ENCODE assay signal across 14 mouse cellular contexts in the genomic region with DNA sequence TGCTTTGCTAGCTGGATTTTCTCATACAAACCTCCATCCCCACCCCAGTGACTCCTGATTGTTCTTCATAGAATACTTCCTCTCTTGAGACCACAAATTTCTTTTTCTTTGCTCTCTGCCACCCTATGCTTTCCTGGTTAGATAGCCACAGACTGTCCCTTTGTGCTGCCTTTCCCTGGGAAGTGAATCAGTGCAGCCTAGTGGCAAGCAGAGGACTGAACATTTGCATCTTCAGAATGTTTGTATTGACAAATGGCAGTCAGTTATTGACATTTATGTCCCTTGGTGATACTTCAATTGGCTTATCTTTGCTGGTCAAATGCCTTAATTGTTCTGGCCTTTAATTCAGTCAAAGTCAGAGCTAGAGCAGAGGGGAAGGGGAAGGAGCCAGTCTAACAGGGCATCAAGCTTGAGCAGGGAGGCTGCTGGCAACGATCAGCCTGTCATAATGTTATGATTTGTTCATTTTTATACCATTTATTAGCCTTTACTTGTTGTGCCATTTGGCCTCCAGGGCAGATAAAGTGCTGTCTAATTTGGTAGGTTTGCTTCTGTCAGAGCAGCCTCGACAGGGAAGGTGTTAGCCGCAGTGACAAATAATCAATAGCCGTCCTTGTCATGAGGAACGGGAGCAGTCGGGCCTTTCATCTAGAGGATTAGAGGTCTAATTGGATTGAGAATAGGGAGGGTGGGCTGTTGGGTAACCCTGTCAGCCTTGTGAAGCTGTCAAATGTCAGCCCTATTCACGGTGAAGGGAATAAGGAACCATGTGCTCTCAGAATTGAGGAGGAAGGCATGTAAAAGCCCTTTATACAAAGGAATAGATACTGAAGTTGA. TPM values are rescaled to one million over a fixed set of nuclear protein-coding genes. Genes with fewer than 3 reads are reported as not detected.
DNase-seq lines count a peak whose midpoint lies in the region; ATAC-seq and TF ChIP-seq lines count a peak whose summit lies in the region.
"Had no signal": no experiment of that assay in that cellular context is flagged by ENCODE, and none has a peak within 500 bp of the region (broad histone marks: within the 10 kb centered on the region; RNA-seq: fewer than 3 reads in every experiment).

No protein-coding gene starts in this region.

- peak; percentile 32; the same call in 1 of the 2 replicates for TF ChIP-seq CTCF in brain, embryonic 14.5 days (IDR thresholded peaks at IDR 0.05; ENCODE audit: borderline replicate concordance, extremely low read depth, insufficient read depth, insufficient read length)

- H3K9me3 ChIP-seq in hindbrain, embryonic 10.5 days, result no peaks in the 10 kb centered on the region
- H3K9me3 ChIP-seq in midbrain, embryonic 15.5 days, result no peaks in the 10 kb centered on the region
- H3K9me3 ChIP-seq: embryonic facial prominence, embryonic 15.5 days; G1E; limb, embryonic 13.5 days had no signal

- DNase-seq in brain, embryonic 14.5 days (ENCODE audit: low read depth), result peak; percentile 90
- DNase-seq in embryo, embryonic 10.5 days (ENCODE audit: low spot score), result peak; percentile 64
- peak; percentile 39 for DNase-seq in hindbrain, embryonic 10.5 days (ENCODE audit: low spot score)
- DNase-seq in B cell, adult 2 months, result no peak
- no peak for DNase-seq in ovary, postnatal 14 days (ENCODE audit: low spot score)
- no peak for DNase-seq in heart, postnatal 14 days
- DNase-seq: cerebellum, adult 11 months; gastrocnemius, postnatal 10 days; kidney, postnatal 36 days had no signal

- H3K4me2 ChIP-seq in midbrain, embryonic 15.5 days, result no peak overlapping the region
- H3K4me2 ChIP-seq: embryonic facial prominence, embryonic 15.5 days; limb, embryonic 13.5 days had no signal

- H3K27me3 ChIP-seq in hindbrain, embryonic 10.5 days (ENCODE audit: insufficient read depth, poor library complexity, severe bottlenecking), result peaks cover 4% of the 10 kb centered on the region; the same call in 1 of the 2 replicates
- H3K27me3 ChIP-seq in midbrain, embryonic 15.5 days (replicated peaks), result no peaks in the 10 kb centered on the region
- H3K27me3 ChIP-seq: embryonic facial prominence, embryonic 15.5 days; limb, embryonic 13.5 days had no signal

- TF ChIP-seq POLR2A in brain, embryonic 14.5 days (IDR thresholded peaks at IDR 0.05; ENCODE audit: borderline replicate concordance, extremely low read depth, insufficient read depth, insufficient read length, poor library complexity, severe bottlenecking), result no peak

- WGBS in hindbrain, embryonic 10.5 days, result 9% methylated on average over 7 of the region's 7 CpGs
- WGBS in midbrain, embryonic 15.5 days, result 4% methylated on average over 7 of the region's 7 CpGs

- no peaks in the 10 kb centered on the region for H3K36me3 ChIP-seq in hindbrain, embryonic 10.5 days
- H3K36me3 ChIP-seq in midbrain, embryonic 15.5 days (replicated peaks), result no peaks in the 10 kb centered on the region
- H3K36me3 ChIP-seq: embryonic facial prominence, embryonic 15.5 days; G1E; limb, embryonic 13.5 days had no signal

- ATAC-seq in midbrain, embryonic 15.5 days (replicated peaks), result peak; percentile 89

- no peak overlapping the region for H3K4me3 ChIP-seq in hindbrain, embryonic 10.5 days
- H3K4me3 ChIP-seq in midbrain, embryonic 15.5 days, result no peak overlapping the region
- H3K4me3 ChIP-seq: embryonic facial prominence, embryonic 15.5 days; limb, embryonic 13.5 days; myocyte had no signal

- peaks cover 10% of the 10 kb centered on the region; the same call in 1 of the 2 replicates for H3K4me1 ChIP-seq in hindbrain, embryonic 10.5 days (replicated peaks)
- peaks cover 8% of the 10 kb centered on the region for H3K4me1 ChIP-seq in midbrain, embryonic 15.5 days
- H3K4me1 ChIP-seq: embryonic facial prominence, embryonic 15.5 days; limb, embryonic 13.5 days had no signal

- intact Hi-C loops in heart, postnatal 14 days (cut with DNase I), result no loop called here

- no peak overlapping the region for H3K27ac ChIP-seq in hindbrain, embryonic 10.5 days
- 0 out of 2 replicates have a peak overlapping the region, but pooled peaks have one; percentile 10 for H3K27ac ChIP-seq in midbrain, embryonic 15.5 days
- H3K27ac ChIP-seq: embryonic facial prominence, embryonic 15.5 days; limb, embryonic 13.5 days had no signal

- no peak overlapping the region for H3K9ac ChIP-seq in midbrain, embryonic 15.5 days
- H3K9ac ChIP-seq: embryonic facial prominence, embryonic 15.5 days; limb, embryonic 13.5 days had no signal

RNA-seq across cellular contexts. Expression of gene Invs, which starts 55.6 kb away (rescaled TPM):
- polyA plus RNA-seq in brain, embryonic 14.5 days (2012; rRNA removed), result 6.6 and 7.5 TPM in 2 replicates
- 8.7 and 9.4 TPM in 2 replicates for polyA plus RNA-seq in hindbrain, embryonic 10.5 days (2016; fragmentation: Nextera tagmentation; extraction: Ambion mirVana)
- 6.4 and 8.3 TPM in 2 replicates for polyA plus RNA-seq in midbrain, embryonic 15.5 days (2015; fragmentation: Nextera tagmentation; extraction: Ambion mirVana)
- 1 to 10 TPM; 3.7 to 4.2 TPM for total RNA-seq in heart, postnatal 14 days (2021)

RNA-seq across cellular contexts. Expression of gene Erp44, which starts 55.8 kb away (rescaled TPM):
- polyA plus RNA-seq in brain, embryonic 14.5 days (2012; rRNA removed), result 25.0 and 28.8 TPM in 2 replicates
- 63.2 and 64.3 TPM in 2 replicates for polyA plus RNA-seq in hindbrain, embryonic 10.5 days (2016; fragmentation: Nextera tagmentation; extraction: Ambion mirVana)
- 58.7 and 62.1 TPM in 2 replicates for polyA plus RNA-seq in midbrain, embryonic 15.5 days (2015; fragmentation: Nextera tagmentation; extraction: Ambion mirVana)
- total RNA-seq in heart, postnatal 14 days (2021), result 10 to 100 TPM; 29.8 to 33.8 TPM

Comparison
In these comparisons a context has a peak if more than half of its experiments do, and no peak if none do; other contexts are left out.
1. DNase-seq: peak in brain, embryonic 14.5 days (single experiment), embryo, embryonic 10.5 days (single experiment) and hindbrain, embryonic 10.5 days (single experiment); none in B cell, adult 2 months (0 of 2), ovary, postnatal 14 days (single experiment) and heart, postnatal 14 days (0 of 2).